Mouse (Mus musculus) adipocyte (in vitro differentiated cells): ENCODE results near the gene Acoxl.

Source experiments
- DNase-seq: peaks from one replicate; pipeline ENCODE4 v3.0.0-alpha.2; 2016; ENCODE audit warnings: low spot score

Acoxl gene

DNA sequence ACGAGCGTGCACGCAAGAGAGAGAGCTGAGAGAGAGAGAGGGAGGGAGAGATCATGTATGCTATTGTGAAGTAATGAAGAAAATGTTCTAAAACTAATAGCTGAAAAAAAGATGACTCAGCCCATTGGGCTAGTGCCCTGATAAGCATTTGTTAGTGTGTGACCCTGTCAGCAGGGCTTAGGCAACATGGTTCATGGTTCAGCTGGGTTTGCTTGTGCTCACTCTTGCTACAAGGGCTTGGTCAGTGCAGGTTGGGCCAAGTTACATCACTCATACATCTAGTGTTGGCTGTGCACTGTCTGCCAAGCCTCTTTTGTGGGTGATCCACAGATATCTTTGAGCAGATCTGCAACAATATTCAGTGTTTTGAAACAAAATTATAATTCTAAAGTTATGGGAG is 194.8 kb downstream of the Acoxl start:
- DNase-seq, result peak; percentile 43

DNA sequence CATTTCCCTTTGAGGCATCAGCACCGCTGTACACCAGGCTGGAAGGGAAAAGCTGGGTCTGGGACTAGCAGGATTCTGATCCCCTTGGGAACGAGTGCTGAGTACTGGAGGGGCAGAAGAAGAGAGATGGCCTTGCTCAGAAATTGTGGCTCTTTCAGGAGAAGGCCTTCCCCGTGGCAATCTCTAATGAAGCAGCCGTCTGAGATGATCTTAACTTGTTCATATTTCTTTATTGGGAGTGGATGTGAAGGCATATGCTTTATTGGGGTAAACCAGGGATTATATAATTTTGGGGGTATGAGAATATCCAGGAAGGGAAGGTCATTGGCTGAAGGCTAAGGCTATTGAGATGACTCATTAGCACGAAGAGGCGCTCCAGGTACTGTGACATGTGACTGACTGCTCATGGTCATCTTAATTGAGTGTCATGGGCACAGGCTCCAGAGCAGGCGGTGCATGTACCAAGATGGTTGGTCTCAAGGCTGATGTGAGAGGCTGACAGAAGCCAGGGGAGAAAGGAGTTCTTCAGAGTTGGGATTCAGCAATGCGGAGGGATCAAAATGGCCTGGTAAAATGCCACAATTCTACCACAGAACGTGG is 195.5 kb downstream of the Acoxl start:
- DNase-seq, result no peak

GRCm38 (mm10) chr2:128038259-128038890 is 199.7 kb downstream of the Acoxl start:
- DNase-seq, result no peak

DNA sequence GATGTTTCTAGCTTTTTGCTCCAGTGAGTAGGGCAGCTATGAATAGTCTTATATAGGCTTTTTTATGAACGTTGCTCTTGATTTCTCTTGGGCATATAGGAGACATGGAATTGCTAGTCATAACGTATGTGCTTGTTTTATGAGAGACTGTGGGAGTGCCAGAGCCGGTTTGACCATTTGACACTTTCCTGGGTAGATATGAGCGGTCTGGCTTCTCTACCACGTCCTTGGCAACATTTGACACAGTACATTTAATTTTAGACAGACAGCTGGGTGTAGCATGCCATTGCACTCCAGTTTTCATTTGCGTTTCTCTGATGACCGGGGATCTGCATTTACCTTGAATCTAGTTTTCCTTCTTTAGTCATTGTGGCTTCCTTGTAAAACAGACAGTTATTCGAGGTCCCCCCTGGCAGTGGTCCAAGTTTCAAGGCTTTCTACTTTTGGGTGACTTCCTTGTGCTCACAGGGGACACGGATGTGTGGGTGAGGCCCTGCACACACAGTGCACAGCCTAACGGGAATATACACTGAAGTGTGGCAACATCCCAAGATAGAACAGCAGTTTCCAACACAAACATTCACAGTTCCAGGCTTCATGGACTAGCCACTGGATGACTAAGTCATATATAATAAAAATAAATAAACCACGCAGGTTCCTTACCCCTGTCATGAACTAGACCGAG is 202.5 kb downstream of the Acoxl start:
- no peak for DNase-seq

DNA sequence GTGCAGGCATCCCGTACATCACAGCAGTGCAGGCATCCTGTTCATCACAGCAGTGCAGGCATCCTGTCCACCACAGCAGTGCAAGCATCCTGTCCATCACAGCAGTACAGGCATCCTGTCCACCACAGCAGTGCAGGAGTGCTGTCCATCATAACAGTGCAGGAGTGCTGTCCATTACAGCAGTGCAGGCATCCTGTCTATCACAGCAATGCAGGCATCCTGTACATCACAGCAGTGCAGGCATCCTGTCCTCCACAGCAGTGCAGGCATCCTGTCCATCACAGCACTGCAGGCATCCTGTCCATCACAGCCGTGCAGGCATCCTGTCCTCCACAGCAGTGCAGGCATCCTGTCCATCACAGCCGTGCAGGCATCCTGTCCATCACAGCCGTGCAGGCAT is 207.8 kb downstream of the Acoxl start:
- DNase-seq, result no peak

- no peak for DNase-seq
Measured at GRCm38 (mm10) chr2:128054905-128055304, 216.2 kb downstream of the Acoxl start.

DNA sequence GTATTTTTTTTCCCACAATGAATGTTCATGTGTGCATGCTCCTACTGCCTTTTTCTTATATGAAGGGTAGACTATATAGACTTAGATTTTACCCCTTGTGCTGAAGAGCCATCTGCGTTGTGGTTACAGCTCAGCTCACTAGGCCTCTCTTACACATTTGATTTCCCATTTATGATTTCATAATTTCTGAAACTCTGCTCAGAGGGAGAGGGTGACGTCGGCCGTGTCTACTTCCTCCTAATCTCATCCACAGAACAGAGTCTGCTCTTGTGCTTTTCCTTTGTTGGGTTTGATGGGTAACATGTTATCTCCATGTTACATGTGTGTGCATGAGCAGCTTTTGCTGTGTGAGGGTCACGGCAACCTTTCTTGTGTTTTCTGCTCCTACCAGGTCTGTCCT is 219.2 kb downstream of the Acoxl start:
- DNase-seq, result no peak

- DNase-seq, result no peak
Measured at GRCm38 (mm10) chr2:128058627-128059026, 220.0 kb downstream of the Acoxl start.

- no peak for DNase-seq
Measured at GRCm38 (mm10) chr2:128060213-128060612, 221.5 kb downstream of the Acoxl start.

- no peak for DNase-seq
Measured at GRCm38 (mm10) chr2:128060680-128061287, 222.1 kb downstream of the Acoxl start.

DNA sequence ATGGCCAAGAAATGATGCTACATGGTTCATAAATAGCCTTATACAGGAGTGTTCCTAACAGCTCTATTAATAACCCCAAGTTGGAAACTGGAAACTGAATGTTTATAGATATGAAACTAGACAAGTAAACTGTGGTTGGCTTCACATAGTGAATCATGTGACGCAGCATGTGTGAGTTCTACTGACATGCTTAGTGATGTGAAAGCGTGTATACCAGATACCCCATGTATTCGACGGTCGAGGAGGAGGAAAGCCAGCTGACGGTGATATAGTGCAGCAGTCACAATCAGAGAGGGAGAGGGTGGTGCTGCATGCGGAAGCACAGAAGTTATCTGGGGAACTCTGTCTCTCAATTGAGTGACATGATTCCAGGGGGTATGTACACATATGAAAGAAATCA is 222.8 kb downstream of the Acoxl start:
- no peak for DNase-seq

DNA sequence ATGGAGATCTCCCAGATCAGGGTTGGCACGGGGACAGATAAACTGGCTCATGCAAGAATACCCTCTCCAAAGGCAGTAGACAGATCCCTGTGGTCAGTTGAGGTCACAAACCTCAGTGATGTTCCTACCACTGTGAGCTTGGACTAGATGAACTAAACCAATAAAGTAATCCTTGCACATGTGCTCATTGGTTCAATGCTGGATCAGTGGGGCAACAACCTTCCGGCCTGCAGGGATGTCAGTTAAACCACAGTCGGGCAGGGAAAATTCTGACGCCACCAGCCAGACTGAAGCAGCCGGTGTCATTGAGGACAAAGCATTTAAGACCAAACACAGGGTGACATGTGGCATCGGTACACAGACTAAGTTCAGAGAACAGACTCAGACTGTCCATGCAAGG is 224.1 kb downstream of the Acoxl start:
- no peak for DNase-seq

GRCm38 (mm10) chr2:128065013-128065412 is 226.3 kb downstream of the Acoxl start:
- DNase-seq, result no peak

- no peak for DNase-seq
Measured at GRCm38 (mm10) chr2:128065576-128065975, 226.9 kb downstream of the Acoxl start.

- no peak for DNase-seq
Measured at GRCm38 (mm10) chr2:128067162-128067561, 228.5 kb downstream of the Acoxl start.

GRCm38 (mm10) chr2:128067596-128067995 is 228.9 kb downstream of the Acoxl start:
- DNase-seq, result no peak

GRCm38 (mm10) chr2:128068176-128068575 is 229.5 kb downstream of the Acoxl start:
- DNase-seq, result no peak

GRCm38 (mm10) chr2:128069025-128069424 is 230.3 kb downstream of the Acoxl start:
- no peak for DNase-seq

- no peak for DNase-seq
Measured at GRCm38 (mm10) chr2:128071791-128072190, 233.1 kb downstream of the Acoxl start.

DNA sequence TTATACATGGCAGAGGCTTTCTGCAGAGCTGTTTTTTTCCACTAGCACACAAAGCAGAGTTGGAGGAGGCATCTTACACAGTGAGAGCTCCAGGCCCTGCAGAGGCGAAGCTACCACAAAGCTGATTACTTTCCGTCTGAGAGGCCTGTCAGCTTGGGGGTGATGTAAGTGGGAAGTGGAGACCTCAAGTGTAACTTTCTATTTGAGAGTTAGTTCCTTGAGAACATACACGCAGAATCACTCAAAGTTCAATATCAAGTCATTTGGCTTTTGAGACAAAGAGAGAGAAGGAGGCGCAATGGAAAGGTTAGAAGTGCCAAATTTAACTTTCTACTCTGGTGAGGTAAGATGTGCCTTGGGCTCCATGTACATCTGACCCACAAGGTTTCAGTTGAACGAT is 234.3 kb downstream of the Acoxl start:
- DNase-seq, result no peak

- no peak for DNase-seq
Measured at GRCm38 (mm10) chr2:128073603-128074002, 234.9 kb downstream of the Acoxl start.

- no peak for DNase-seq
Measured at GRCm38 (mm10) chr2:128076936-128077335, 238.3 kb downstream of the Acoxl start.

DNA sequence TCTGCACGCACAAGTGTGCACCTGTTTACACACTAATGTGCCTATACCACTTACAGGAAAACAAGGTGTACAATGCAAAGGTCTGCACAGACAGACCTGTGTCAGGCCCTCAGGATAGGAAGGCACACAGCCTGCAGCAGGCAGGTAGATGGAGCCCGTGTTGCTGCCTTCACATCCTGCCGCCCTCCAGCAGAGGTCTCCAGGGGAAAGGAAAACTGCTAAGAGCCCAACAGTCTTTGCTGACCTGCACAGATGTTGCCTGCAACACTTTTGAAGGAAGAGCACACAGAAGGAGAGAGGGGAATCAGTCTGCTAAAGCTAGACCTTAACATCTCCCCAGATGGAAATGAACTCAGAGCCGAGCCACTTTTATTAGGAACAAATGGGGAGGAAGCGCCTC is 240.2 kb downstream of the Acoxl start:
- DNase-seq, result no peak
